Mouse (Mus musculus) urinary bladder, postnatal 36 days (tissue): ENCODE data around the gene Lpin2.

ENCODE experiments used
- DNase-seq, 2 experiments: peaks; one replicate each; pipeline ENCODE4 v3.0.0; 2022; ENCODE audit warnings: low spot score in 2 of 2, mixed read lengths in 1 of 2

Gene Lpin2

GRCm38 (mm10) chr17:71263136-71263535, 80.8 kb downstream of the Lpin2 start:
- DNase-seq, result no peak

GRCm38 (mm10) chr17:71264739-71265138, 82.4 kb downstream of the Lpin2 start:
- no peak for DNase-seq

- DNase-seq, result no peak
Measured at GRCm38 (mm10) chr17:71265336-71266051, 83.1 kb downstream of the Lpin2 start.

- DNase-seq, result no peak
Measured at GRCm38 (mm10) chr17:71267374-71267773, 85.0 kb downstream of the Lpin2 start.

GRCm38 (mm10) chr17:71268152-71268551, 85.8 kb downstream of the Lpin2 start:
- DNase-seq, result no peak

GRCm38 (mm10) chr17:71268599-71268998, 86.2 kb downstream of the Lpin2 start:
- no peak for DNase-seq

GRCm38 (mm10) chr17:71273901-71274300, 91.5 kb downstream of the Lpin2 start:
- DNase-seq, result no peak

GRCm38 (mm10) chr17:71276771-71277170, 94.4 kb downstream of the Lpin2 start:
- no peak for DNase-seq

GRCm38 (mm10) chr17:71277701-71278491, 95.5 kb downstream of the Lpin2 start:
- no peak for DNase-seq

GRCm38 (mm10) chr17:71282716-71283115, 100.4 kb downstream of the Lpin2 start:
- no peak for DNase-seq

GRCm38 (mm10) chr17:71283237-71283636, 100.9 kb downstream of the Lpin2 start:
- DNase-seq, result peak in 1 of 2 experiments; percentile 62

GRCm38 (mm10) chr17:71284890-71285289, 102.5 kb downstream of the Lpin2 start:
- no peak for DNase-seq

- peak in 1 of 2 experiments; percentile 44 for DNase-seq
Measured at GRCm38 (mm10) chr17:71285929-71286328, 103.6 kb downstream of the Lpin2 start.

GRCm38 (mm10) chr17:71287586-71287985, 105.2 kb downstream of the Lpin2 start:
- no peak for DNase-seq

GRCm38 (mm10) chr17:71288145-71288758, 105.9 kb downstream of the Lpin2 start:
- no peak for DNase-seq

- DNase-seq, result no peak
Measured at GRCm38 (mm10) chr17:71288808-71289548, 106.6 kb downstream of the Lpin2 start.

GRCm38 (mm10) chr17:71289572-71290176, 107.3 kb downstream of the Lpin2 start:
- no peak for DNase-seq

GRCm38 (mm10) chr17:71290486-71291410, 108.4 kb downstream of the Lpin2 start:
- no peak for DNase-seq

- no peak for DNase-seq
Measured at GRCm38 (mm10) chr17:71291897-71292420, 109.6 kb downstream of the Lpin2 start.

GRCm38 (mm10) chr17:71292897-71293296, 110.5 kb downstream of the Lpin2 start:
- DNase-seq, result no peak
